Mouse (Mus musculus) urinary bladder, postnatal 36 days (tissue): ENCODE data around the gene Ppp1r27.
A peak's percentile ranks its signal among the peaks of the same experiment; 100 is the strongest.
"Not testable (repeated sequence)": the region's sequence is repeated elsewhere in the genome, so short reads cannot be mapped to it uniquely, and the experiment has no call there.

Experiments
- DNase-seq, 2 experiments: peaks; one replicate each; pipeline ENCODE4 v3.0.0; 2022; ENCODE audit warnings: low spot score in 2 of 2, mixed read lengths in 1 of 2

Ppp1r27 gene

DNA sequence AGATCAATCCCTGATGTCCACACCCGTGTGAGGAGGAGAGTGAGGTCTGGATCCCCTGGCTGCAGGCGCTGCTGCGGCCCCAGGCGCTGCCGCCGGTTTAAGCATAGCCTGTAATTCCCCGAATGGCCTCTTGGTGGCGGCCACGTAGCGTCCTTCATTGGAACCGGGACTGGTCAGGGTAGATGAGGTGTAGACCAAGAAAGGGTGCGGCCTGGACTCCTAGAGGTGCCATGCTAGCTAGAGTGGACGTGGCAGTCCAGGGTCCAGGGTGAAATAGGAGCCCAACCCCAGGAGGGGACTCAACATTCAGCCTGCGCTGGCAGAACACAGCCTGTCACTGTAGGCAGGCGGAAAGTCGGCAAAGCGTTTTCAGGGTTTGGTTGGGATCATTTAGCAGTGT lies 35.3 kb downstream of the Ppp1r27 start:
- DNase-seq, result peak; percentile 90

DNA sequence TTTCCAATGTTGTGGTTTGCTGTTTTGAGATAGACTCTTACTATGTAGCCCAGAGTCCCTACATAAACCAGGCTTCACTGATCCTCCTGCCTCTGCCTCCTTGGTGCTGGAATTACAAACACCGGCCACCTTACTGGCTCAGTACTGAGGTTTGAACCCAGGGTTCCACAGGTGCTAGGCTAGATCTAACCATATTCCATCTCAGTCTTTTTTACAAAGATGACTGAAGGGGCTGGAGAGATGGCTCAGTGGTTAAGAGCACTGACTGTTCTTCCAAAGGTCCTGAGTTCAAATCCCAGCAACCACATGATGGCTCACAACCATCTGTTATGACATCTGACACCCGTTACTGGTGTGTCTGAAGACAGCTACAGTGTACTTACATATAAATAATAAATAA lies 36.7 kb downstream of the Ppp1r27 start:
- DNase-seq, result not testable (repeated sequence)

DNA sequence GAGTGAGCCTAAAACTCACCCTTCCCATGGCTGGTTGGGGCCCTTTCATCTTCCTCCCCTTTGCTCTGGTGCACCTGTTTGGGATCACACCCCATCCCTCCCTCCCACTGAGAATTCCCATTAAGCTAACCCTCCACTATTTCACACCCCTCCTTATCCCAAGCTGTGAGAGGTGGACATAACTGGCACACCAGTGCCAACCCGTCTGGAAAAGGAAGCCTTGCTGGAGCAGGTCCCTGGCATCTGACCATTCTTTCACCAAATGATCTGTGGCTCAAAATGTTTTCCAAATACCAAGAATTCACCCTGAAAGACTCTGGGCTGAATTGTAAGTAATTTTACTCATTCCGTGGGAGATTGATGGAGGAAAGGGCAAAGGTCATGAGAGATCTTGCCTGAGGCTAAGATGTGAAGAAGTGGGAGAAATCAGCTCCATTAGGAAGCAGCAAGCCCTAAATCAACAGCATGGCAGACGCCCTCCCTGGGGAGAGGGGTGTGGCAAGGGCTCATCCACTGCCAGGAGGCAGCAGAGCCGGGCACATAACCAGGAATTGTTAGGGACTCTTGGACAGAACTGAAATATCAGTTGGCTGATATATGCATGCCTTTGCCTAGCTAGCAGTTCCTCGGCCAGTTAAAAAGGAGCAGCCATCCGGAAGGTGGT lies 38.0 kb downstream of the Ppp1r27 start:
- no peak for DNase-seq

DNA sequence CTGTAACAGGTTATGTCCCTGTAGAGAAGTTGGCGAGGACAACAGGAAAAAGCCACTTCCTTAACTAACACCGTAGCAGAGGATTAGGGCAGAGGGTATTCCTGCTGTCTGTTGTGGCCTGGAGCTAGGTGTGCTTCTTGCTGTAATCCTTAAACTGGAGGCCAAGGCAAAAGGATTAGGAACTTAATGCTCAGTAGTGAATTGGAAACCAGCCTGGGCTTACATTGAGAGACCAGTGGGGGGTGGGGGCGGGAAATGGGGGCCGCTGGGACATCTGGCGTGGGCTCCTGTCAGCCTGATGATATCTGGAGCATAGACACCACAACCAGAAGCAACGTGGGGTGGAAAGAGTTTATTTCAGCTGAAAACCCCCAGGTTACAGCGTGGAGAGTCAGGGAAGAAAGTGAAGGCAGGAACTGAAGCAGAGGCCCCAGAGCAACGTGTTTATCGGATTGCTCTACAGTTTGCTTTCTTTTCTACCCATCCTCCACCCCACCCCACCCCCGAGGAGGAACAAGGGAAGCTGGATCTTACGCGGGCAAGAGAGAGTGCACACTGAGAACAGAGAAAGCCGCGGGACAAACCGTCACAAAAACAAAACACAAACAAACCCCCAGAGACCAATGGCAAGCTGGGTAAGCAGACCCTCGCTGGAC lies 40.4 kb downstream of the Ppp1r27 start:
- DNase-seq, result no peak

DNA sequence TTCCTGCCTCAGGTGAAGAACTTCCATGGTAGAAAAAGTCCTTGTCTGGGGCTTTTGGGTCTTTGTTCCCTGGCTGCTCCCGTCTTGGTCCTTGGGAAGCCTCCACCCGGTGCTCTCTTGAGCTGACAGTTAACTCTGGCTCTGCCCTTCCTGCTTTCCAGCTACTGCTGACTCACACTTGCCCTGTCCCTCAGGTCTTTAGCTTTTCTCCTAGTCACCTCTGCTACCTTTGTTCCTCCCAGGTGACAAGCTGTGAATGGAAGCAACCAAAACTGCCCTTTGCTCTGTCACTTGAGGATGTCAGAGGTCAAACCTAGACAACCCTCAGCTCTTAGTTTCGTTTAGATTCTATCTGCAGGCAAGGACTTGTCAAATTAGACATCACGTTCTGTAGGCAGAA lies 41.0 kb downstream of the Ppp1r27 start:
- DNase-seq, result no peak

DNA sequence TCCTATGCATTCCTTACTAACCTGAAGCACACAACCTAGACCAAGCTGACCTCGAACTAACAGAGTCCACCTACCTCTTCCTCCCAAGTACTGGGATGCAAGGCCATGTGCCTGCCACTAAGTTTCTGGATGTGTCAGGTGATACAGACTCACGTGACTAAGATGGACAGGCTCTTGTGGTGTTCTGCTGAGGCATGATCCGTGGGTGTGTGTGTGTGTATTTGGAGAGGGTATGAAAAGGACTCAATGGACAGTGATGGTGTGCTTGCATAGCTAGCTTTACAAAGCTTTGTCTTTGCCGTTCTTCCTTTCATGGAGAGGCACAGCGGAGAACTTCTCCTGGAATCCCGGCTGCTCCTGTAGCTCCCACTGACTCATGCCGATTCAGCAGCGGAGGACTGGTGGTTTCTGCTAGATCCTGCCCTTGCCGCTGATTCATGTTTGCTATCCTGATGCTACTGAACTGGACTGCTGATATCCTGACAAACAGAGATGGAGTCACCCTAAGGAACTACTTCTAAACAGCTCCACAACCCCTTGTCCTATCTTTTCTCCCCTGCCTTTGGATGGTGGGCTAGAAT lies 42.6 kb downstream of the Ppp1r27 start:
- DNase-seq, result no peak

DNA sequence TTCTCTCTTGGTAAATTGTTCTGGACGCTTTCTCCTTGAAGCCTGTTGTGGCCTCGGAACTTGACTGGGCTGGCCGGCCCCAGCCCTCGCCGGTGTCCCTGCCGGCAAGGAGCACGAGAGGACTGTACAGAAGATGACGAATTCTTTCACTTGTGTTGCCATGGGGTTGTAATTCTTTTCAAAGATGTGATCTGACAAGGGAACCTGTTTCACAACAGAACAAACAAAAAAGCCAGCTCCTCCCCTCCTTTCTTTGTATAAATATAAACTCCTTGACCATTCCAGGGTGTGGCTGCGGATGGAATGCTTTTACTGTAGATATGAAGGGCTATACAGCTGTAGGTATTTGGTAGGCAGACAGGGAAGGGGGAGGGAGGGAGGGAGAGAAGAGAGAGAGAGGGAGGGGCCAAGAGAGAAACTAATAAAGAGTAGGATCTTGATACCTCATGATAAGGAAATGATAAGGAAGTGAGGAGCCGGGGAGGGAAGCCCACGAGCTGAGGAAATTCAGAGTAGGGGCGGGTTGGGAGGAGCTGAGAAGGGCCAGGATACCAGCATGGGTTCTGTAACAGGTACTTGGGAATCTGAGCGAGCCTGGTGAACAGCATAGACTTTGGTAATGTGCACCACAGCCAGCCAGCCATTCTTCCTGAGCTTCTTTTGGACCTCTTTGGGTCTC lies 43.2 kb downstream of the Ppp1r27 start:
- no peak for DNase-seq

DNA sequence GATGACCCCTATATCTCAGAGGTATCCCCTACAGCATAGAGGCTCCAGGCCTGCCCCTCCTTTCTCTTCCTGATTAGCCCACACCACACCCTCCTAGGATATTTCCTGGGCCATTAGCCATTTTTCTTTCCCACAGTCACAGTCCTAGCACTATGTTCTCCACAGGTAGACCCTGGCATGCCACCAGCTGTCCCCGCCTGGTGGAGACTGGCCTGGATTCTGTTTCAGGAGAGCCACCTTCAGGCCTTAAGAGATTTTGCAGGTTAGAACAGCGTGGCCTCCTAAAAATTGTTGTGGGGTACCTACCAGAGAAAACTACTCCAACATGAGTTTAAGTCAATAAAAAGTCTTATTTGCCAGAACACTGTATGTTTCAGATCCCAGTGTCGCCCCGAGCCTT lies 44.0 kb downstream of the Ppp1r27 start:
- no peak for DNase-seq

DNA sequence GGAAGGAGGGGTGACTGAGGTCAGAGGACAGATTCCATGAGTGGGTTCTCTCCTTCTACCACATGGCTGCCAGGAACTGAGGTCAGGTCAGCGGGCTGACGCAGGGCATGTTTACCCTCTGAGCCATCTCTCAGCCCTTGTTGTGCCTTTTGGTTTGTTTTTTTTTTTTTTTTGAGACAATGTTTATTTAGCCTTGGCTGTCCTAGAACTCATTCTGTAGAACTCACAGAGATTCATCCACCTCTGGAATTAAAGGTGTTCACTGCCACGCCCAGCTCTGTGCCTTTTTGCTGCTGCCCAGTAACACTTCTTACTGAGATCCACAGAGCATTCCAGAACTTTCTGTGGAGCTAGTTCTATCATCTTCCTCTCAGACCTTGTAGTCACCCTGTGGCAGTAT lies 45.3 kb downstream of the Ppp1r27 start:
- DNase-seq, result no peak

DNA sequence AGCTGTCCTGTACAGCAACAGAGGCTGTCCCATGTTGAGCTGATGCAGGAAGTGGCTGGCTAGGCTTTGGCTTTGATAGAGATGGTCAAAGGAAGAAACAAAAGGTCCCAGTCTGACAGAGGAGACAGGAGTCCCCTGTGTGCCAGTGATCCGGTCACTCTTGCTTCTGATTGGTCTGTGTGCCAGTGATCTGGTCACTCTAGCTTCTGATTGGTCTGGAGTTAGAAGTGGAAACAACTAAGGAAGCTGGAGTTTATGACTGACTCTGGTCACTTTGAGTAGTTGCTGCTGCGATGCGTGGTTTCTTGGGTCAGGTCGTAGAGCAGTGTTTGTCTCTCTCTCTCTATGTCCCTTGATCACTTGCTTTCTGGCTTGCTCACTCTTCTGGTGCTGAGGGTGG lies 49.2 kb downstream of the Ppp1r27 start:
- DNase-seq, result no peak

DNA sequence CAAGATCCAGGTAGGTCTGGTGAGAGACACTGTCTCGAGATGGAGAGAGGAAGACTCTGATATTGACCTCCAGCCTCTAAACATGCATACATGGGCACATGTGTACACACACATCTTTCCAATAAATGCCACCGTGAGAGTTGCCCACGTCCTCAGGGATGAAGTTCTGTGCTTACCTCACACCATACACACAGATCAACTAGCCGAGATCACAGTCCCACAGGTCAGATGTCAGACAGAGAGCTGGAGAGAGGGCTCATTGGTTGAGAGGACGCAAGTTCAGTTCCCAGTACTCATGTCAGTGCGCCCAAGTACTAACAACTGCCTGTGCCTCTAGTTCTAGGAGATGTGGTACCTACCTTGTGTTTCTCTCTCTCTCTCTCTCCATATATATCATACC lies 49.9 kb downstream of the Ppp1r27 start:
- no peak for DNase-seq

DNA sequence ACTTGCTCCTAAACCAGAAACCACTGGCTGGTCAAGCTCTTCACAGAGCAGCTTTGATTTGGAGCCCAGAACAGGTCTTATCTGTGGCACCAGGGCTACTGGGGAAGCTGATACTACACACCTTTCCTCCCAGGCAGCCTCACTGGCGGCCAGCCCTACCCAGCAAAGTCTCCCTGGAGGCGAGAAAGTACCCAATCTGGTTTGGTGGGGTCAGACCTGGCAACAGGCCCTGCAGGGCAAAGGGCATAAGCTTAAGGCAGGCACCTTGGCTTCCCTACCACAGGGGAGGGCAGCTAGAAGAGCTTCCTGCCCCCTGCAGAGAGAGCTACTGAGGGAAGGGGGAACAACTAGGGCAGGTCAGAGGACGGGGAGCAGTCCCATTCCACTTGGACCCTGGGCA lies 50.6 kb downstream of the Ppp1r27 start:
- peak; percentile 88 to 89 for DNase-seq
